Mouse (Mus musculus) myocyte (in vitro differentiated cells): ENCODE measurements around the gene Dab1. TPM values are rescaled to one million over a fixed set of nuclear protein-coding genes. Genes with fewer than 3 reads are reported as not detected.

Source experiments
- H3K27me3 ChIP-seq: one replicate; pipeline ENCODE4 v1.6.1; 2011; ENCODE audit not compliant: control insufficient read depth, insufficient read depth, insufficient read length
- H3K36me3 ChIP-seq: one replicate; pipeline ENCODE4 v1.6.1; 2011; ENCODE audit not compliant: control insufficient read depth, insufficient read depth
- H3K4me2 ChIP-seq: one replicate; pipeline ENCODE4 v1.6.1; 2011; ENCODE audit warnings: low read depth, control low read depth
- H3K4me3 ChIP-seq: one replicate; pipeline ENCODE4 v1.5.1; 2011; ENCODE audit warnings: mild to moderate bottlenecking, control low read depth, moderate library complexity
- H3K79me2 ChIP-seq: one replicate; pipeline ENCODE4 v1.6.1; 2011; ENCODE audit not compliant: control insufficient read depth, insufficient read depth
- H3ac ChIP-seq: one replicate; pipeline ENCODE4 v1.6.1; 2011; ENCODE audit not compliant: control insufficient read depth, insufficient read length
- CEBPB ChIP-seq: IDR thresholded peaks from 2 replicates; pipeline ENCODE4 v1.6.1; 2011; ENCODE audit warnings: mild to moderate bottlenecking, moderate library complexity; ENCODE audit not compliant: poor library complexity, insufficient read depth, severe bottlenecking
- E2F4 ChIP-seq: IDR thresholded peaks from one replicate; pipeline ENCODE4 v1.6.1; 2011; ENCODE audit warnings: mild to moderate bottlenecking, control low read depth, moderate library complexity; ENCODE audit not compliant: insufficient read depth
- MAX ChIP-seq: IDR thresholded peaks from one replicate; pipeline ENCODE4 v1.6.1; 2011; ENCODE audit warnings: low read depth, mild to moderate bottlenecking, control low read depth
- MYOD1 ChIP-seq, 3 experiments: IDR thresholded peaks; one replicate each; pipeline ENCODE4 v1.6.1; 2011; ENCODE audit warnings: control low read depth in 2 of 3, low read depth in 2 of 3, mild to moderate bottlenecking in 2 of 3, moderate library complexity in 1 of 3; ENCODE audit not compliant: insufficient read length in 2 of 3, control insufficient read depth in 1 of 3
- MYOG ChIP-seq, 3 experiments: IDR thresholded peaks; one replicate each; pipeline ENCODE4 v1.6.1; 2011; ENCODE audit warnings: control low read depth in 2 of 3, low read depth in 2 of 3, mild to moderate bottlenecking in 2 of 3; ENCODE audit not compliant: insufficient read length in 2 of 3, control insufficient read depth in 1 of 3, insufficient read depth in 1 of 3
- POLR2A ChIP-seq: IDR thresholded peaks from one replicate; pipeline ENCODE4 v1.6.1; 2011; ENCODE audit warnings: low read depth, mild to moderate bottlenecking, control low read depth, moderate library complexity; ENCODE audit not compliant: insufficient read length
- POLR2AphosphoS2 ChIP-seq: IDR thresholded peaks from one replicate; pipeline ENCODE4 v1.6.1; 2011; ENCODE audit warnings: low read depth, control low read depth; ENCODE audit not compliant: insufficient read length
- REST ChIP-seq: IDR thresholded peaks from one replicate; pipeline ENCODE4 v1.6.1; 2011; ENCODE audit warnings: mild to moderate bottlenecking, control low read depth, moderate library complexity; ENCODE audit not compliant: insufficient read depth, insufficient read length
- SRF ChIP-seq: IDR thresholded peaks from one replicate; pipeline ENCODE4 v1.6.1; 2011; ENCODE audit warnings: low read depth; ENCODE audit not compliant: control insufficient read depth, insufficient read length
- TCF12 ChIP-seq: IDR thresholded peaks from one replicate; pipeline ENCODE4 v1.6.1; 2011; ENCODE audit warnings: mild to moderate bottlenecking, control low read depth; ENCODE audit not compliant: poor library complexity, insufficient read depth, severe bottlenecking
- TCF3 ChIP-seq: IDR thresholded peaks from one replicate; pipeline ENCODE4 v1.6.1; 2011; ENCODE audit warnings: low read depth, control low read depth; ENCODE audit not compliant: insufficient read length
- USF1 ChIP-seq: IDR thresholded peaks from one replicate; pipeline ENCODE4 v1.6.1; 2011; ENCODE audit warnings: low read depth, mild to moderate bottlenecking, control low read depth, moderate library complexity
- polyA plus RNA-seq: library from polyadenylated mRNA; unstranded; fragments of >200 nt; fragmentation: generic; extraction: Trizol; gene quantifications from one replicate; pipeline ENCODE4 v1.2.1, GENCODE M21; 2012; ENCODE audit warnings: missing spikeins

The Dab1 gene
- polyA plus RNA-seq, 1 experiment = not detected

GRCm38 (mm10) chr4:104204047-104204446 lies 584.9 kb downstream of the Dab1 start:
- H3ac ChIP-seq = no peak overlapping the region
- H3K4me2 ChIP-seq = no peak overlapping the region
- no peaks in the 10 kb centered on the region for H3K79me2 ChIP-seq
- TF ChIP-seq REST (no peak), MYOD1 (IDR thresholded peaks at IDR 0.05; ENCODE audit: control insufficient read depth in 1 of 3, insufficient read length in 2 of 3, low read depth in 2 of 3) (no peak), CEBPB (no peak), POLR2AphosphoS2 (no peak), MAX (no peak), POLR2A (no peak), SRF (no peak), MYOG (IDR thresholded peaks at IDR 0.05; ENCODE audit: control insufficient read depth in 1 of 3, insufficient read depth in 1 of 3, insufficient read length in 2 of 3, low read depth in 2 of 3) (no peak), USF1 (no peak), TCF3 (no peak), E2F4 (no peak)
- no peaks in the 10 kb centered on the region for H3K36me3 ChIP-seq
- H3K4me3 ChIP-seq = no peak overlapping the region
- H3K27me3 ChIP-seq = no peaks in the 10 kb centered on the region

GRCm38 (mm10) chr4:104206639-104207038 lies 587.5 kb downstream of the Dab1 start:
- H3K4me2 ChIP-seq = no peak overlapping the region
- no peaks in the 10 kb centered on the region for H3K36me3 ChIP-seq

GRCm38 (mm10) chr4:104209081-104209480 lies 589.9 kb downstream of the Dab1 start:
- Histone ChIP-seq H3K27me3 (no peaks in the 10 kb centered on the region), H3ac (no peak overlapping the region), H3K79me2 (no peaks in the 10 kb centered on the region), H3K4me2 (no peak overlapping the region), H3K4me3 (no peak overlapping the region), H3K36me3 (no peaks in the 10 kb centered on the region)
- TF ChIP-seq USF1 (no peak), MYOD1 (IDR thresholded peaks at IDR 0.05; ENCODE audit: control insufficient read depth in 1 of 3, insufficient read length in 2 of 3, low read depth in 2 of 3) (no peak), POLR2A (no peak), TCF3 (no peak), SRF (no peak), REST (no peak), TCF12 (no peak), POLR2AphosphoS2 (no peak), E2F4 (no peak), MYOG (IDR thresholded peaks at IDR 0.05; ENCODE audit: control insufficient read depth in 1 of 3, insufficient read depth in 1 of 3, insufficient read length in 2 of 3, low read depth in 2 of 3) (no peak), CEBPB (no peak), MAX (no peak)

More at GRCm38 (mm10) chr4:104206639-104207038, 587.5 kb downstream of the Dab1 start:
- Histone ChIP-seq H3ac (no peak overlapping the region), H3K27me3 (no peaks in the 10 kb centered on the region), H3K79me2 (no peaks in the 10 kb centered on the region), H3K4me3 (no peak overlapping the region)
- TF ChIP-seq SRF (no peak), CEBPB (no peak), POLR2AphosphoS2 (no peak), MAX (no peak), REST (no peak), TCF12 (no peak), TCF3 (no peak), MYOD1 (IDR thresholded peaks at IDR 0.05; ENCODE audit: control insufficient read depth in 1 of 3, insufficient read length in 2 of 3, low read depth in 2 of 3) (no peak)

- no peak overlapping the region for H3K4me2 ChIP-seq
- TF ChIP-seq CEBPB (no peak), POLR2A (no peak), MYOD1 (IDR thresholded peaks at IDR 0.05; ENCODE audit: control insufficient read depth in 1 of 3, insufficient read length in 2 of 3, low read depth in 2 of 3) (no peak)
- no peaks in the 10 kb centered on the region for H3K27me3 ChIP-seq
- no peaks in the 10 kb centered on the region for H3K36me3 ChIP-seq
- H3K4me3 ChIP-seq = no peak overlapping the region
- H3K79me2 ChIP-seq = no peaks in the 10 kb centered on the region
- no peak overlapping the region for H3ac ChIP-seq
Observed at GRCm38 (mm10) chr4:104210796-104211195, 591.6 kb downstream of the Dab1 start.

- Histone ChIP-seq H3K36me3 (no peaks in the 10 kb centered on the region), H3K4me3 (no peak overlapping the region), H3K79me2 (no peaks in the 10 kb centered on the region), H3ac (no peak overlapping the region), H3K4me2 (no peak overlapping the region), H3K27me3 (no peaks in the 10 kb centered on the region)
- no peak for TF ChIP-seq TCF12
- TF ChIP-seq USF1 = no peak
- TF ChIP-seq SRF = no peak
- TF ChIP-seq MAX = no peak
- TF ChIP-seq MYOG (IDR thresholded peaks at IDR 0.05; ENCODE audit: control insufficient read depth in 1 of 3, insufficient read depth in 1 of 3, insufficient read length in 2 of 3, low read depth in 2 of 3) = no peak
- no peak for TF ChIP-seq MYOD1 (IDR thresholded peaks at IDR 0.05; ENCODE audit: control insufficient read depth in 1 of 3, insufficient read length in 2 of 3, low read depth in 2 of 3)
- TF ChIP-seq TCF3 = no peak
- TF ChIP-seq REST = no peak
- TF ChIP-seq POLR2AphosphoS2 = no peak
- no peak for TF ChIP-seq POLR2A
- no peak for TF ChIP-seq CEBPB
- TF ChIP-seq E2F4 = no peak
Observed at GRCm38 (mm10) chr4:104211531-104212455, 592.6 kb downstream of the Dab1 start.
